Mouse (Mus musculus) megakaryocyte progenitor cell, adult 5-6 weeks (primary cell): ENCODE data around the gene Zc3h12d. TPM values are rescaled to one million over a fixed set of nuclear protein-coding genes. Genes with fewer than 3 reads are reported as not detected.

ENCODE experiments used
- ATAC-seq: replicated peaks from 2 replicates; pipeline ENCODE4 v1.8.0; 2016; ENCODE audit warnings: mild to moderate bottlenecking, moderate TSS enrichment, inconsistent platforms; ENCODE audit not compliant: poor library complexity
- total RNA-seq, 2 experiments: library from RNA; stranded (forward) in 1 of 2; stranded (reverse) in 1 of 2; fragments of 157-497, 149-512 nt in 1 of 2; fragments of 200-1000 nt in 1 of 2; gene quantifications; 2 replicates each; pipeline versions ENCODE4 v1.2.3 to v1.2.4; 2015 to 2017

Gene Zc3h12d
- total RNA-seq, 2 experiments from 2014 or later, result 0.17 TPM; not detected in 1

DNA sequence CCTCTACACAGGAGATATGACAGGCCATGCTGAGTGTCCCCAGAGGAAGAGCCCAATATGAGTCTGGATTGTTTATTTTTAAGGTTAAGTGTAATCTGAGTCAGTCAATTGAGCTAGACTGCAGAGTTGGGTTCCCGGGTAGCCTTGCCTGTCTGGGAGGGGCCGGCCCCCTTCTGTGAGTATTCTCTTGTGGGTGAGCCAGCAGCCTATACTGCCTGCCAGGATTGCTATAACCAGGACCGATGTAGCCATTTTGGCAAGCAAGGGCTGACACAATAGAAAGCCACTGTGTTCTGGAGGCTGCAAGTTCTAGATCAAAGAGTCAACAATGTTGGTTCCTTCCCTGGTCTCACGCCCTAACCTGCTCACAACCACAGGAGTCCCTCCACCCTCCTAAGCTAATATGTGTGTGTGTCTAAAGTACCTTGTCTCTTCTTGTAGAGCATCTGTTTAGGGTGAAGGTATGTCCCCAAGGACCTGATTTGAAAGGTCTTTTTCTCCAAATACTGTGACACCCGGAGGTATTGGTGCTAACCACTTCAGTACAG lies 6.7 kb downstream of the Zc3h12d start:
- no peak for ATAC-seq

DNA sequence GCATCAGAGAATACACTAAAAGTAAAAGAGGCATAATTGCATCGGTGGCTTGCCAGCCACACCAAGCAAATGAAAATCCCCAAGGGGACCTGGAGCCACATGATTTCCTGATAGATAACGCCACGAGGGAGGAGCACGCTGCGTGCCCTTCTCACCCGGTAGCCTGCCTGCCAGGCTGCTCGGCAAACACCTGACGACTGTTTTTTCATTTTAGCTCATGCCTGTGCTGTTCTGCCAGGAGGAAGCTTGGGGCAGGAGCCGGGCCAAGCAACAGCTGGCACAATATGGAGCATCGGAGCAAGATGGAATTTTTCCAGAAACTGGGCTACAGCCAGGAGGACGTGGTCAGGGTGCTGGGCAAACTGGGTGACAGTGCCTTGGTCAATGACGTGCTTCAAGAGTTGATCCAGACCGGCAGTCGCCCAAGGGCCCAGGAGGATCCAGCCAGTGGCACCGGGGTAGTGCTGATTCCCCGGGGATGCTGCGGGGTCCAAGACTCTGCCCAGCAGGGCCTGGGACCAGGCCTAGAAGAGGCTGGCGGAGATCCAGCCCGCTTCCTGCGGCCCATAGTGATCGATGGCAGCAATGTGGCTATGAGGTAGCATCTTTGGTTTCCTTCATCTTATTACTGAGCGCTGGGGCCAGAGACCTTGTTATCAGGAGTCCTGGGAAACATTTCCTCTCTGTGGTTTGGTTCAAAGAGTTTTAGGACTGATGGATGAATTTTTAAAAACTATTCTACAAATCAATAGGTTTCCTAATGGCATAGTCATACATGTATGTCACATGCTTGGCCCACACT lies 7.5 kb downstream of the Zc3h12d start:
- 0 out of 2 replicates have a peak, but pooled peaks have one; percentile 7 for ATAC-seq

DNA sequence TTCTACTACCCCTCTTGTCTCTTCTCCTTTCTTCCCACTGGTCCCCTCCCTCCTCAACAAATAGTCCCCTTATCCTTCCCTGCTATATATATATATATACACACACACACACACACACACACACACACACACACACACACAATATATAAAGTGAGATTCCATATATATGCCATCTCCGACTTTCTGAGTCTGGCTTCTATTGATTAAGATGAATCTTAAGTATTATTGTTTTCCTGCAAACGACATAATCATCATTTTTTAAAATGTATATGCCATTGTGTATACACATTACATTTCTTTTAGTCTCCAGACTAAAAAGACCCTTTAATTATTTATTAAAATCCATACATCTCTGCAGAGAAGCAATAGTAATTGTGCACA lies 8.1 kb downstream of the Zc3h12d start:
- ATAC-seq, result no peak

DNA sequence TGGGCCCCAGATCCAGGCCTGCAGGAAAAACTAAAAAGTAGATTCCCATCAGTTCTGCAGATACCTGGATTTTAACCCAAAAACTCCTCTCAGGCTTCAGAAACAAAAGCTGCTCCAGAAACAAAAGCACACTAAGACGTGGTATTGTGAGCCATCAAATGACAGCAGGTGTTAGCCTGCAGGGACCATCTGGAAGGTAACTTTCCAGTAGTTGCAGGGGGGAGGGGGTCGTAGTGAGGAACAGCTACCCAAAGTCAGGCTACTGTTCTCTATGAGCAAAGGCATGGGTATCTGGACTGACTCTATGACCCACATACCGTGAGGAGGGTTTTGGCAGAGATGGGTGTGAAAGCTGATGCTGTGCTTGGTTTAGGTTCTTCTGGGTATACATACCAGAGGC lies 8.5 kb downstream of the Zc3h12d start:
- no peak for ATAC-seq

- ATAC-seq, result peak; percentile 93
Measured at GRCm38 (mm10) chr10:7841571-7842080, 9.4 kb downstream of the Zc3h12d start.

DNA sequence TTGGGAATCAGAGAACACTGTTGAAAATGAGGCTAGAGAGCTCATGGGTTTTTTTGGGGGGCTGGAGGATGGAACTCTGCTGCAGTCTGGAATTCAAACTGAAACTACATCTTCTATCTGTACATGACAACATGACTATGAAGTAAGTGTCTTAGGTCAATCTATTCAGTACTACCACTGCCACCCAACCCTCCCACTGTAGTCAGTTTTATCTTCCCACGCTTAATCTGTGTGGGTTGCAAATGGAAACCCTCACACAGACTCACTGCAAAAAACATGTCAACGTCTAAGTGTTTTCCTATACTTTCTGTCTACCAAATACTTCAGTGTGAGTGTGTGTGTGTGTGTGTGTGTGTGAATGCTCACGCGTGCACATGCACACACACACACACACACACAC lies 10.9 kb downstream of the Zc3h12d start:
- no peak for ATAC-seq

DNA sequence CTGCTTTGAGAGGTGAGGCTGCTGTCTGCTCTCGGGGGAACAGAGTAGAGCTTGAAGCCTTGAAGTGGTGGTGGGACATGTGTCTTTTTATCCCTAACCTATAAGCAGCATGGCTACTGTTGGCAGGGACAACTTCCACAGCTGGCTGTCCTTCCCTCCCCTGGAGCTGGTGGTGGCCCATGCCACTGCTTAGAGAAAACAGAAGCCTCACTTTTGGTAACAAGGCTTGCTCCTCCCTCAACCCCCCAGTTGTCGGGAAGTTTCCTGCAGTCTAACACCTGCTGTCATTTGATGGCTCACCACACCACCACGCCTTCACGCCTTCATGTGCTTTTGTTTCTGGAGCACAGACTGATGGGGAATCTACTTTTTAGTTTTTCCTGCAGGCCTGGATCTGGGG lies 11.9 kb downstream of the Zc3h12d start:
- no peak for ATAC-seq

- no peak for ATAC-seq
Measured at GRCm38 (mm10) chr10:7845136-7845535, 12.9 kb downstream of the Zc3h12d start.

DNA sequence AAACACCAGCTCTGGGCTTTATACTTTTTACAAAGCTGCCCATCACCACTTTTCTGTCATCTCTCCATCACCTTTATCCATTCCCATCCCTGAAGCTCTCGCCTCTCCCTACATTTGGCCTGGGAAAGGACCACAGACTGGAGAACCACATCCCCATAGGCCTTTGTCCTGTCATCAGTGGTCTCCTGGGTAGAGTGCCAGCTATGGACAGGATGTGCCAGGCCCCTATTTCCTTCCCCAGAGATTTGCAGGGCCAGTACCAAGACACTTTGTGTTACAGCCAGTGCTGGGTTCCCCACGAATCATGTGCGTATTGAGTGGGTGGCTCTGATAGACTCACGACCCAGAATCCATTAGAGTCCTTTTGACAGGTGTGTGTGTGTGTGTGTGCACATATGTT lies 13.7 kb downstream of the Zc3h12d start:
- ATAC-seq, result no peak

GRCm38 (mm10) chr10:7847166-7847605 lies 14.9 kb downstream of the Zc3h12d start:
- ATAC-seq, result peak; percentile 60

- ATAC-seq, result 0 out of 2 replicates have a peak, but pooled peaks have one; percentile 10
Measured at GRCm38 (mm10) chr10:7851891-7852290, 19.6 kb downstream of the Zc3h12d start.

- no peak for ATAC-seq
Measured at GRCm38 (mm10) chr10:7860494-7860893, 28.2 kb downstream of the Zc3h12d start.

GRCm38 (mm10) chr10:7861259-7861936 lies 29.1 kb downstream of the Zc3h12d start:
- no peak for ATAC-seq

- no peak for ATAC-seq
Measured at GRCm38 (mm10) chr10:7861937-7862657, 29.8 kb downstream of the Zc3h12d start.

DNA sequence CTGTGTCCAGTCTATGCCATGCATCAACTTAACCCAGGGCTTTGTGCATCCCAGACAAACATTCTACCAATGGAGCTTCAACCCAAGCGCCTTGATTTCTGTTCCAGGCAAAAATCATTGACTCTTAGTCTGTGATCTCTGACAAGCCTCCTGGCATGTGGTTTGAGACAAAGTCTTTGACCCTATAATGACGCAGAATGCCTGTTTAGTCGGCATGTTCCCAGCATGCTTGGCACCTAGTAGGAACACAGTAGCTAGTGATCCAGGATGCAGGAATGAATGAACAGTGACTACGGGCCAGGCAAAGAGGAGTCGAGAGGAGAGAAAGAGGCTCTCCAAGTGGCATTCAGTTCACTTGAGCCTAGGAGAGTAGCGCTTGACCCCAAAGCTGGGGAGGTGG lies 31.1 kb downstream of the Zc3h12d start:
- no peak for ATAC-seq

- no peak for ATAC-seq
Measured at GRCm38 (mm10) chr10:7864184-7864583, 31.9 kb downstream of the Zc3h12d start.

- no peak for ATAC-seq
Measured at GRCm38 (mm10) chr10:7864806-7865205, 32.5 kb downstream of the Zc3h12d start.

DNA sequence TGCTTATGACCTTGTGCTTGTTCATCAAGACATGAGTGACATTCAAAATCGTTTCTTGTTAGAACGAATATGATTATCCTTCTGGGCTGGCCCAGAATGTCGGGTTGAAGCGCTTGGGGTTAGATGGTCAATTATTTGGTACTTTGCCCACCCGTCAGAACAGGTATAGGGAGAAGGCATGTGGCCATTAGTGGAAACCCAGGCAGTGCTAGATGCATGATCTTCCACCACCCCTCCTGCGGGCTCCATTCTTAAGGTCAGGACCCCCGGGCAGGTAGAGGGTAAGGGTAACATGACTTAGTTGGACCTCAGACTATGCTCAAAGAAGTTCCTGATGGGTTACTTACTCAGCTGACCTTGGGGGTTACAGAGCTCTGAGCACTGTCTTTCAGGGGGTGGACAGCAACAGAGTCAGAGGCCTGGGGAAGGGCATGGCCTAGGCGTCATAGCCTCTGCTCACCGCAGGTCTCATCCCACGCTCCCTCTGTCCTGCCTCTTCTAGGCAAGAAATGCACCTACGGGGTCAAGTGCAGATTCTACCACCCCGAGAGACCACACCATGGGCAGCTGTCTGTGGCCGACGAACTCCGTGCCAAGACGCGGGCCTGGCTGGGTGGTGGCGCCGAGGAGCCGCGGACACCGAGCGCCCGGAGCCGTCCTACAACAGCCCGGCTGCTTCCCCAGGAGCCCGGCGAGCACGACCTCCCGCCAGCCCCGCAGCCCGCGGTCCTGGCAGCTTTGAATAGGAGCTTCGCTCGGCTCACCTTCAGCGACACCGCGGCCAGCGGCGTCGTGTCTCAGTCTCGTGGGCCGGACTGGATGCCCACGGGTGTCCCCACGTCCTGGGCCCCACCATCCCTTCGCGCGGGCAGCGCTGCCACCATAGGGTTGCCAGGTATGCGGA lies 34.7 kb downstream of the Zc3h12d start:
- ATAC-seq, result no peak

- no peak for ATAC-seq
Measured at GRCm38 (mm10) chr10:7867666-7868030, 35.4 kb downstream of the Zc3h12d start.

DNA sequence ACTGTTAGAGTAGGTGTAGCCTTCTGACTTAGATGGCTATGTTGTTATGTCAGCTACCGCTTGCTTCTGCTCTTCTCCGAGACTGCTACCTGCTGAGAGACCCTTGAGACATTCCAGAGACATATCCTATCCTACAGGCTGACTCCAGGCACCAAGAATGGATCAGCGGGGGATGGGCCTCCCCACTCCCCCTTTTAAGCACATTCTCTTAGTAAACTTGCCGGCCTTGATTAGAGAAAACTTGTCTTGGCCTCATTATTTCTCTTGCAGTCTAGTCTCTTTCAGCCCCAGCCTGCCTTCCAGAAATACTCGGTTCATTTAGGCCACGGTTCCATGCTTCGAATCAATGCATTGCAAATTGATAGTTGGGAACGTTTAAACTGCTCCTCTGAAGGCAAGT lies 37.5 kb downstream of the Zc3h12d start:
- ATAC-seq, result no peak
